Mouse (Mus musculus): ENCODE measurements around the gene Get4.

DNA sequence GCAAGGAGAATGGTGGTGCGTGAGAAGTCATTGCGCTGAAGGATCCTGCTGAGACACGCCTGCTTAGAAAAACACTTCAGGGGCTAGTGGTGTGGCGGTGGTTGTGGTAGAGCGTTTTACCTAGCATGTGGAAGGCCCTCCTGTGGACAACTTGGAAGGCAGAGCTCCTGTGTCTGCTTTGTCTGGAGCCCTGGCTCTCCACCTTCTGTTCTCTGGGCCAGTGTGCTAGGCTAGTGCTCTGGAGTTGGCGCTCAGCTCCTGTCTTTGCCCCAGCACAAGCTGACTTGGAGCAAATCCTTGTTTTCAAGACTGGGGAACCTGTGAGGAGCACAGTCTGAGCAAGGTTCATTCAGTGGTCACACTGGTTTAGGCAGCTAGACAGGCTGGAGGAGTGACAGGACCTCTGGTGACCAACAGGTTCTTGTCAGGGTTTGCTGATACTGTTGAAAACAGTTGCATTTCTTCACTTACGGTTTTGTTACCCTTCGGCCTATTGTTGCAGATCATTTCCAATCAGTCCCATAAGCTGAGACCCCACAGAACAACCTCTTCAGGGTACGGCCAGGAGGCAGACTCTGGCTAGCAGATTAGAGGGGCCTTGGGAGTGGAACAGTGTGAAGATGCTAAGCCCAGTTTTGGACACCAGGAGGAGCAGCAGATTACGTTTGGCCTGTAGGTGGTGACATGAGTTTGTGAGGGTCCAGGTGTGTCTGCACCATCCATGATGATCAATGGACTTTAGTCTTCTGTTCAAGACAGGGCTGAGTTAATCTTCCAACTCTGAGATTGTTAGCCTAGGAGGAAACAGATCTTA lies 43.0 kb upstream of the Get4 start:
- TF ChIP-seq CTCF (IDR thresholded peaks at IDR 0.05; ENCODE audit: low read depth, low read length) (no peak), POLR2A (IDR thresholded peaks at IDR 0.05; ENCODE audit: borderline replicate concordance, low read depth, low read length) (no peak)
